Mouse (Mus musculus) layer of hippocampus, adult 8-10 months (tissue): ENCODE results near the gene Cpeb3. TPM values are rescaled to one million over a fixed set of nuclear protein-coding genes. Genes with fewer than 3 reads are reported as not detected.
"Not testable (repeated sequence)": the region's sequence is repeated elsewhere in the genome, so short reads cannot be mapped to it uniquely, and the experiment has no call there.

Experiments used
- DNase-seq, 2 experiments: peaks; one replicate each; pipeline ENCODE4 v3.0.0; 2022; ENCODE audit warnings: low spot score in 2 of 2
- total RNA-seq, 4 experiments: library from RNA; stranded (reverse); gene quantifications; 2 replicates each; pipeline ENCODE4 v1.2.4; 2022

The Cpeb3 gene
- total RNA-seq, 4 experiments from 2014 or later: 66.9 to 88.1 (median 79.8) TPM

- no peak for DNase-seq
Observed at GRCm38 (mm10) chr19:37090146-37091061, 118.0 kb downstream of the Cpeb3 start.

- no peak for DNase-seq
Observed at GRCm38 (mm10) chr19:37088043-37088748, 120.2 kb downstream of the Cpeb3 start.

GRCm38 (mm10) chr19:37084546-37084945, 123.9 kb downstream of the Cpeb3 start:
- DNase-seq: no peak

DNA sequence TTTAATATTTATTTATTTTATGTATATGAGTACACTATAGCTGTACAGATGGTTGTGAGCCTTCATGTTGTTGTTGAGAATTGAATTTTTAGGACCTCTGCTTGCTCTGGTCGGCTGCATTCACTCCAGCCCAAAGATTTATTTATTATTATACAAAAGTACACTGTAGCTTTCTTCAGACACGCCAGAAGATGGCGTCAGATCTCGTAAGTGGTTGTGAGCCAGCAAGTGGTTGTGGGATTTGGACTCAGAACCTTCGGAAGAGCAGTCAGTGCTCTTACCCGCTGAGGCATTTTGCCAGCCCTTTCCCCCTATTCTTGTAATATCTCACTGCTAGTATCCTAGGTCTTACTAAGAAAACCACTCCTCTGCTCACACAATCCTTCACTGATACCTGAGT, 126.9 kb downstream of the Cpeb3 start:
- no peak for DNase-seq

- no peak for DNase-seq
Observed at GRCm38 (mm10) chr19:37079151-37079550, 129.2 kb downstream of the Cpeb3 start.

- no peak for DNase-seq
Observed at GRCm38 (mm10) chr19:37078571-37078970, 129.8 kb downstream of the Cpeb3 start.

- DNase-seq: peak; percentile 49 to 56
Observed at GRCm38 (mm10) chr19:37078064-37078463, 130.3 kb downstream of the Cpeb3 start.

GRCm38 (mm10) chr19:37077258-37077657, 131.1 kb downstream of the Cpeb3 start:
- DNase-seq: not testable (repeated sequence)

DNA sequence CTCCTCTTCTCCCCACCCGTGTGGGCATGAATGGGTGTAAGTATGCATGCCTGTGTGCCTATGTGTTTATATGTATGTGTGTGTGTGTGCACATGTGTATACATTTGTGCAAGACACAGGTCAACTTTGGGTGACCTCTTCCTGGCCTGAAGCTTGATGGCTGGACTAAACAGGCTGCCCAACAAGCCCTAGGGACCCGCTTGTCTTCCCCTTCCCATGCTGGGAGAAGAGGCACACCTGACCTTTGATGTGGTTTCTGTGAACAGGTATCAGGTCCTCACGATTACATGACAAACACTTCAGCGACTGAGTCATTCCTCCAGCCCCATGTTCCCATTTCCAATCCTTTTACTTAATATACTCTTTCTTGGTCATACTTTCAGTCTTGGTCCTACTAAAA, 131.8 kb downstream of the Cpeb3 start:
- DNase-seq: no peak

DNA sequence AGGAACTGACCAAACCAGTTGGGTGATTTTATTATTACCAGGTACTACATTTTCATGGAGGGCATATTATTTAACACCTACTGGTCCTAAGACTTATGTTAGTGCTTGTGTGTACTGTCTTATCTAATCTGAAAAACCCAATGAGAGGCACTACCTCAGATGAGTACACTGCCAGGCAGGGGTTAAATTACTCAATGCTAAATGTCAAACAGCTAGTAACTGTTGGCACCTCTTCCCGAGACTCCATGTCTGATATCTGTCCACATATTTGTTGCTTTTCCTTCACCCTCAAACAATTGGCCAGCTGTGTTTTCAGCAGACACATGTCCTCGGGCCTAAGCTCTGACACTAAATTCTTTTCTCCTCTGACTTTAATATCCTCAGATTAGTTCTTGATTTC, 132.3 kb downstream of the Cpeb3 start:
- no peak for DNase-seq

DNA sequence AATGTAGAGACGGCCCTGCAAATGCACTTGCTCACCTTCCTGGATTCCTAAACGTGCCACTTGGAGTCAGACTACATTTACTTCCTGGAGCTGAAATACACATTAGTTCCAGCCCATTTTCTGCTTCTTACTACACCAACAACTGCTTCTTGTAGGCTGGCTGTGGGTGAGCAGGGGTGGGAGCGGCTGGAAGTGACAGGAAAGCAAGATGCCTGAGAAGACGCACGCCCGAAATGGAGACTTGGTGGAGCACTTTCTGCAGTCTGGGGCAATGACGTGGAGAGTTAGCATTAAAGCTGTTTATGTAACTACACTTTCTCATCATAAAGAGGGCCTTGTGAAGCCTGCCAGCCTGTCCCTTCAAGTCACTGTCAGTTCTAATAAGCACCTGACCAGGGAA, 132.7 kb downstream of the Cpeb3 start:
- DNase-seq: no peak

GRCm38 (mm10) chr19:37074726-37075125, 133.7 kb downstream of the Cpeb3 start:
- no peak for DNase-seq

- DNase-seq: no peak
Observed at GRCm38 (mm10) chr19:37074276-37074675, 134.1 kb downstream of the Cpeb3 start.

DNA sequence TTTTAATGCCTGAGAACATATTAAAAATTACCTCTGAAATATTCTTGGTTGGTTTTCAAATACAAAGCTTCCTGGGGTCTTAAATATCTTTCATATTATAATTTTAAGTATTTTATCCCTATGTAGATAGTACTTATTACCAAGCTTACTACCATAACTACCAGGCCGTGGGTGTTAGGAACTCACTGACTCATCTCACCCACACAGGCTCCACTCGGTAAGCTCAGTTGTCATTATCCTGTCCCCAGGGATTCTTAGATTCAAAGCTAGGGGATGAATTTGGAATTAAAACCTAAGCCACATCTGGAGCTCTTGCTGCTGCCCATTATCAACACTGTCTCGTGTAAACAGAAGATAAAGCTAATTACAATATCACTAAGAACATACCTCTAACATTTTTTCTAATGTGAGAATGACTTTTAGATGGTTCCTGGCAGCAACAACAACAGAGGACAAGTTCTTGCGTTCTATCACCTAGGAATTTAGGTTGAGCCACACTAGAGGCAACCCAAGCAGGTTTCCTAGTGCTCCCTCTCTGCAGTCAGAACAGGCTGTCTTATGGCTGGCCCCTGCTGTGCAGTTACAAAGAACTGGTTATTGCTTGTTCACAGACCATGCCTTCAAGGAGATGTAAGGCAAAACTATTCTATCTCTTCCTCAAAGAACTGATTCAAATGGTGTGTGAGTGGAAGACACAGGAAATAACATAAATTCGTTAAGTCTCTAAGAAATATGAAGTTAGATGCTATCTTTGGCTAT, 135.4 kb downstream of the Cpeb3 start:
- DNase-seq: no peak

DNA sequence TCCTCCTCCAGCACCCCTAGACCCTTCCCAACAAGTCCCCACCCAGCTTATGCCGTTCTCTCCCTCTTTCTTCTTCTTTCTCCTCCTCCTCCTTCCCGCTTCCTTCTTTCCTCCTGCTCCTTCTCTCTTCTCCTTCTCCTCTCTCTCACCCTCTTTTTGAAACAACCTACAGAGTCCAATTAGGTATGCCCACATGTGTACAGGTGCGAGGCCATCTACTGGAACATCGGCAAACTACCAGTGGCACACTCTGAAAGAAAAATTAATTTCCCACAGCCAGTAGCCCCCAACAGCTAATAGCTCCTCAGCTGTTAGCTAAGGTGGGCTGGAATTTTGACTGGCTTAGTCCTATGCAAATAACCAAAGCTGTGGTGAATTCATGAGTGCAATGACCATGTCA, 139.2 kb downstream of the Cpeb3 start:
- no peak for DNase-seq

GRCm38 (mm10) chr19:37060078-37060477, 148.3 kb downstream of the Cpeb3 start:
- DNase-seq: no peak

DNA sequence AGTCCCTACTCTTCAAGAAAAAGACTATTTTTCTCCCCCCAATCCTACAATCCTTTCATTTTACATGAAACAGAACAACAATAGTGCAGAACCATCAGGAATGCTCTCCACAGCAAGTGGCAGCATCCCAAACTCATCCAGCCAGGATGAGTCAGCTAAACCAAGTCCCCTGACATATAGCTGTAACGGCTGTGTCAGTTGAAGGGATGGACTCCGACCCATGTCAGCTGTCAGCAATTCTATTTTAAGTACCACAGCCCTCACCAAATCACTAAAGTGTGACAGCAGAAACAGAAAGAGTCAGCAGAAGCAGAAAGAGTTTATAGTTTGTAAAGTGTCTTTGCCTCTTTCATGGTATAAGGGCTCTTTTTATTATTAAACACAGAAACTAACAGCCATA, 148.8 kb downstream of the Cpeb3 start:
- no peak for DNase-seq

DNA sequence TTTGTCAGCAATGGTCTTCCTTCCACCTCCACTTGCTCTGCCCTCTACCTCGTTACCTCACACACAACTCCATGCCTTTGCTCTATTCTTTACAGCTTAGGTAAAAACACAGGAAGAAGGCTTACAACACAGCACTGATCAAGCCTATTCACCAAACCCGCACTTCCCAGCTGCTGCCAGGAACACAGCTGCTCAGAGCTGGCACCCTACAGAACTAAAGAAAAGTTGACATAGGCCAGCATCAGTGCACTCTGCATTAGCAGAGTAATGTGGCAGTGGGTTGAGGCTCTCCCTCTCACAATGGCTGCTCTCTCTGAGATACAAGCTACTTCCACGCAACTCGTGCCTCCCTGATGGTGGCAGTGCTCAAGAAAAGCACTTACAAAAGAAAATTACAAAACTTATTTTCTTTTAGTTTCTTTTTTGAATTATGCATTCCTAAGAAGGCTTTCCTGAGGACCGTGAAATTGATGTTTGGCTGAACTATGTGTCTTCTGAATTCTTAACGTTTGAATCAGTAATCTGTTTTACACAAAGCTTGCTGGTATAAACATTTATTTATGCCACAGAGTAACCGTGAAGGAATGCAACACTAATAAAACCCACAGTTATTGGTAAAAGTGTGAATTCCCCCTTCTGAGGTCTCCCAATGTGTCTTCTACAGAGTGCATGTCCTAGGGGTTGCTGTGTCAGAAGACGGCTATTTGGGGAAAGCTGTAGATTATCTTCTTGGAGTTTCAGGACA, 151.1 kb downstream of the Cpeb3 start:
- DNase-seq: no peak

DNA sequence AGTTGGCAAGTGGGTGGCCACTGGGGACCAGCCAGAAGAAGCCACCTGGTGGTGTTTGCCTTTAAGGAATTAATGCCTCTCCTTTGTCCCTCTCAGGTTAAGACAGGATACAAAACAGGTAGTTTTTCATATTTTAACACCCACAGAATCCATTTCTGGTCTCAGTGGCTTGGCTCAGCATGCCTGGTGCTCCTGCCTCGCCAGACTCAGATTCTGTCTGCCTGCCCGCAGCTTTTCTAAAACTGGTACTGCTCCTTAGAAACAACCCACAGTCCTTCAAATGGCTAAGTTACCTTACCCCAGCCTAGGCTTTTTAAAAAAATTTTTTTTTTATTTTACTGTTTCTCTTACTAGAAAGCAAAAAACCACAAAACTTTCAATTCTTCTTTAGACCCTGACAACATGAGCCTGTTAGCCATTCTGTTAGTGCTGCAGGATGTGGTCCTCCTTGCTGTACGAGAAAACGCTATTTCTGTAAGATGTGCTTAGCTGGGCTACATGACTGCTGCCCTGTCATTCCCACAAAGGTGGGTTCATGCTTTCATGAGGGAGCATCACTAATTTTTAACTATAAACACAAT, 152.3 kb downstream of the Cpeb3 start:
- no peak for DNase-seq

DNA sequence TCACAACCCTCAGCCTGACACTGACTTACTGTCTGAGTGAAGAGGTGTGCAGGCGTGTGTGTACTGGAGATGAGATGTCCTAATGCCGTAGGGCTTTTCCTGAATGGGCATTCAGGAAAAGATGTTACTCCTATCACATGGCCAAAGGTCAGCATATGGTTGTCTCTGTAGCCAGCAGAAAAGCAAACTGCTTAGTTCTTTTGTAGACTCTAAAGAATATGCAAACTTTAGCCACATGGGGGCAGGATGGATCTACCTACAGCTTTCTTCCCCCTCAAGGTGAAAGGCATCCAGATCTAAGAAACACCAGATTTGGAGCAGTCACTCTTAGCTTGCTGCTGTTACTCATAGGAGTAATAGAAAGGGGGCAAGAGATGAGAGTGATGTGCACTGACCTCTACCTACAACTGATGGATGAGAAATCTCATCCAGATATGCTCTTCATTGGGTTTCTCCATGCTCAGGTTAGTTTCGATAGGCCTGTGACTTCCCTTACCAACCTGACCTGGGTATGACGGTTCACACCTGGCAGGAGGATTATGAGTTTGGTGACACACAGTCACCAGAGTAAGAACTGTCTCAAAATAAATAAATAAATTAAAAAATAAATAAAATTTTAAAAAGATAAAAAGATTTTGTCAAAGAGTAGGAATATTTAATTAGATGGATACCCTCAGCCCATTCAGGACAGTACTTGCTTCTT, 157.6 kb downstream of the Cpeb3 start:
- peak in 1 of 2 experiments; percentile 43 for DNase-seq
